Mouse (Mus musculus): ENCODE measurements around the gene L3mbtl3. TPM values are rescaled to one million over a fixed set of nuclear protein-coding genes. Genes with fewer than 3 reads are reported as not detected.

L3mbtl3 gene
- polyA plus RNA-seq, 1 experiment = 3.5 TPM

DNA sequence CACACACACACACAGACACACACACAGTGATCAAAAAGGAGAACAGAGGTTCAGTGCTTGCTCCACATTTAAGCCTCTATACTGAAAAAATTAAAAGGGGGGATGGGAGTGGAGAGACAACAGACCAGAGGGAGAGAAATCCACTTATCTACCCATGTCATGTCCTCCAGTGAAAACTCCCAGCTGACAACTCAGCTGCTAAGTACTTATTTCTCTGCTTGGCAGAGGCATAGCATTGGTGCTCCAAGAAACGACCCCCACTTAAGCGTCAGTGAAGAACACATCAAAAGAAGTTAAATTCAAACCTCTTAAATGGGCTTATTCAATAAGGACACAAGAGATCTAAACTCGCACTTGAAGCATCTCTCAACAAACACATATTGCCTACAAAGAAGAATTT, 12.2 kb downstream of the L3mbtl3 start:
- Histone ChIP-seq H3K4me1 (ENCODE audit: control insufficient read depth, insufficient read depth, insufficient read length, low read length) (no peaks in the 10 kb centered on the region), H3K4me3 (ENCODE audit: low read depth, low read length) (no peak overlapping the region), H3K36me3 (ENCODE audit: control insufficient read depth, insufficient read depth, low read length) (no peaks in the 10 kb centered on the region), H3K27me3 (ENCODE audit: control insufficient read depth, insufficient read depth, low read length) (no peaks in the 10 kb centered on the region), H3K27ac (ENCODE audit: insufficient read depth, low read depth, low read length) (no peak overlapping the region)
- TF ChIP-seq CTCF (IDR thresholded peaks at IDR 0.05; ENCODE audit: extremely low read depth, insufficient read length, insufficient replicate concordance, low read depth, low read length) = no peak
- no peak for TF ChIP-seq POLR2A (IDR thresholded peaks at IDR 0.05; ENCODE audit: low read depth, low read length)
- 69% methylated on average over 3 of the region's 3 CpGs for WGBS

DNA sequence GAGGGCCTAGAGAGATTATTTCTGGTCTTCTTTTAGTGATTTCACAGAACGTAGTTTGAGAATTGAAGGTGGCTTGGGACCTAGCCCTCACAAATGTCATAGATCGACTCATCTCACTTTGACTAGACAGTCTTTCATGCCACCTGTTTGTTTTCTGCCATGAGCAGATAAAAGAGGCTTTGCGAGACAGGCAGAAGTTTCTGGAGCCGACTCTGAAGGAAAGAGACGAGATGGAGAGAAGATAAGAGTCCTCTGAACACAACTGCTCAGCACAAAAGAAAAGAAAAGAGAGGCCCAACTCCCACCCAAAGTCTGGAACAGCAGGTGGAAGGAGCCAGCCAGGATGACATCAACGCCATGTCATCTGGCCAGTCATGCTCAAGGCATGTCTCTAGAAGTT, 17.0 kb downstream of the L3mbtl3 start:
- no peak overlapping the region for H3K4me3 ChIP-seq (ENCODE audit: low read depth, low read length)
- no peaks in the 10 kb centered on the region for H3K36me3 ChIP-seq (ENCODE audit: control insufficient read depth, insufficient read depth, low read length)
- no peak overlapping the region for H3K27ac ChIP-seq (ENCODE audit: insufficient read depth, low read depth, low read length)
- no peaks in the 10 kb centered on the region for H3K4me1 ChIP-seq (ENCODE audit: control insufficient read depth, insufficient read depth, insufficient read length, low read length)
- H3K27me3 ChIP-seq (ENCODE audit: control insufficient read depth, insufficient read depth, low read length) = no peaks in the 10 kb centered on the region
- TF ChIP-seq POLR2A (IDR thresholded peaks at IDR 0.05; ENCODE audit: low read depth, low read length) (no peak), CTCF (IDR thresholded peaks at IDR 0.05; ENCODE audit: extremely low read depth, insufficient read length, insufficient replicate concordance, low read depth, low read length) (no peak)
- WGBS = 78% methylated on average over 6 of the region's 6 CpGs

GRCm38 (mm10) chr10:26358231-26358630, 17.5 kb downstream of the L3mbtl3 start:
- H3K27ac ChIP-seq (ENCODE audit: insufficient read depth, low read depth, low read length) = no peak overlapping the region
- no peaks in the 10 kb centered on the region for H3K36me3 ChIP-seq (ENCODE audit: control insufficient read depth, insufficient read depth, low read length)
- TF ChIP-seq POLR2A (IDR thresholded peaks at IDR 0.05; ENCODE audit: low read depth, low read length) (no peak), CTCF (IDR thresholded peaks at IDR 0.05; ENCODE audit: extremely low read depth, insufficient read length, insufficient replicate concordance, low read depth, low read length) (no peak)
- H3K4me3 ChIP-seq (ENCODE audit: low read depth, low read length) = no peak overlapping the region
- WGBS = 92% methylated on average over 5 of the region's 5 CpGs
- no peaks in the 10 kb centered on the region for H3K27me3 ChIP-seq (ENCODE audit: control insufficient read depth, insufficient read depth, low read length)
- no peaks in the 10 kb centered on the region for H3K4me1 ChIP-seq (ENCODE audit: control insufficient read depth, insufficient read depth, insufficient read length, low read length)

DNA sequence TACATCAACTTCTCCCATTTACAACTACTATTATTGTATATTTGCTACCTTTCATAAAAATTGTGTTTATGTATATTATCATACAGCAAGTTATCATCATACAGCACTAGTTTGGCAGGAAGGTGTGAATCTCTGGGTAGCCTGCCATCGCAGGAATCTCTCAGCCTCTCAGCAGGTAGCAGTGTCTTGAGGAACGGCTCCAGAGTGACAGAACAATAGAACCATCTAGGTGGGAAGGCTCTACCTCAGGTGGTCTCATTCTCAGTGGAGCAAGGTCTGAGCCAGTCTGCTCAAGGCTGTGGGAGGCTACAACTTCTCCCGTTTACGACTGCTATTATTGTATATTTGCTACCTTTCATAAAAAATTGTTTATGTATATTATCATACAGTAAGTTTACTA, 22.0 kb downstream of the L3mbtl3 start:
- TF ChIP-seq CTCF (IDR thresholded peaks at IDR 0.05; ENCODE audit: extremely low read depth, insufficient read length, insufficient replicate concordance, low read depth, low read length) (no peak), POLR2A (IDR thresholded peaks at IDR 0.05; ENCODE audit: low read depth, low read length) (no peak)
- Histone ChIP-seq H3K36me3 (ENCODE audit: control insufficient read depth, insufficient read depth, low read length) (no peaks in the 10 kb centered on the region; the same call in 1 of the 2 replicates), H3K27ac (ENCODE audit: insufficient read depth, low read depth, low read length) (no peak overlapping the region), H3K4me1 (ENCODE audit: control insufficient read depth, insufficient read depth, insufficient read length, low read length) (no peaks in the 10 kb centered on the region), H3K4me3 (ENCODE audit: low read depth, low read length) (no peak overlapping the region), H3K27me3 (ENCODE audit: control insufficient read depth, insufficient read depth, low read length) (no peaks in the 10 kb centered on the region)
- whole genome bisulfite sequencing = 83% methylated on average over 4 of the region's 4 CpGs

- Histone ChIP-seq H3K27me3 (ENCODE audit: control insufficient read depth, insufficient read depth, low read length) (no peaks in the 10 kb centered on the region), H3K4me3 (ENCODE audit: low read depth, low read length) (no peak overlapping the region), H3K27ac (ENCODE audit: insufficient read depth, low read depth, low read length) (no peak overlapping the region), H3K36me3 (ENCODE audit: control insufficient read depth, insufficient read depth, low read length) (no peaks in the 10 kb centered on the region; the same call in 1 of the 2 replicates), H3K4me1 (ENCODE audit: control insufficient read depth, insufficient read depth, insufficient read length, low read length) (no peaks in the 10 kb centered on the region)
- WGBS = 90% methylated on average over 7 of the region's 7 CpGs
- TF ChIP-seq POLR2A (IDR thresholded peaks at IDR 0.05; ENCODE audit: low read depth, low read length) (no peak), CTCF (IDR thresholded peaks at IDR 0.05; ENCODE audit: extremely low read depth, insufficient read length, insufficient replicate concordance, low read depth, low read length) (no peak)
These were observed 24.5 kb downstream of the L3mbtl3 start for GRCm38 (mm10) chr10:26351129-26351738.

GRCm38 (mm10) chr10:26350153-26350552, 25.6 kb downstream of the L3mbtl3 start:
- WGBS = 44% methylated on average over 1 of the region's 1 CpGs
- H3K27ac ChIP-seq (ENCODE audit: insufficient read depth, low read depth, low read length) = no peak overlapping the region
- no peak overlapping the region for H3K4me3 ChIP-seq (ENCODE audit: low read depth, low read length)
- no peaks in the 10 kb centered on the region for H3K27me3 ChIP-seq (ENCODE audit: control insufficient read depth, insufficient read depth, low read length)
- TF ChIP-seq POLR2A (IDR thresholded peaks at IDR 0.05; ENCODE audit: low read depth, low read length) (no peak), CTCF (IDR thresholded peaks at IDR 0.05; ENCODE audit: extremely low read depth, insufficient read length, insufficient replicate concordance, low read depth, low read length) (no peak)
- H3K36me3 ChIP-seq (ENCODE audit: control insufficient read depth, insufficient read depth, low read length) = no peaks in the 10 kb centered on the region; the same call in 1 of the 2 replicates
- no peaks in the 10 kb centered on the region for H3K4me1 ChIP-seq (ENCODE audit: control insufficient read depth, insufficient read depth, insufficient read length, low read length)

DNA sequence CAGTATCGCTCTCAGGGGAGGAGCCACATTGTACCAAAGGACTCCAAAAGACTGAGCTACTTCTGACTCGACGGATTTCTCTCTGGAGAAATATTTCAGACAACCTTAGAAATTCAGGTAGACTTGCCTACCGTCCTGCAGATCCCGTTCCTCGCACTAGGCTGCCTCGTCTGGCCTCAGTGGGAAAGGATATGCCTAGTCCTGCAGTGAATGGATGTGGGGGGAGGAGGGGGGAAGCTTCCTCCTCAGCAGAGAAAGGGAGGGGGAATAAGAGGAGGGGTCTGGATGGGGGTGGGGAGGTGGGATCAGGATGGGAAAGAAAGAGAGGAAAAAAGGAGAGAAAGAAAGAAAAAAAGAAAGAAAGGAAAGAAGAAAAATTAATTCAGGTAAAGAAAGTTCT, 28.2 kb downstream of the L3mbtl3 start:
- Histone ChIP-seq H3K4me1 (ENCODE audit: control insufficient read depth, insufficient read depth, insufficient read length, low read length) (no peaks in the 10 kb centered on the region), H3K27me3 (ENCODE audit: control insufficient read depth, insufficient read depth, low read length) (no peaks in the 10 kb centered on the region), H3K27ac (ENCODE audit: insufficient read depth, low read depth, low read length) (no peak overlapping the region), H3K36me3 (ENCODE audit: control insufficient read depth, insufficient read depth, low read length) (peaks cover 7% of the 10 kb centered on the region), H3K4me3 (ENCODE audit: low read depth, low read length) (no peak overlapping the region)
- WGBS = 71% methylated on average over 7 of the region's 7 CpGs
- TF ChIP-seq POLR2A (IDR thresholded peaks at IDR 0.05; ENCODE audit: low read depth, low read length) = no peak
- no peak for TF ChIP-seq CTCF (IDR thresholded peaks at IDR 0.05; ENCODE audit: extremely low read depth, insufficient read length, insufficient replicate concordance, low read depth, low read length)
